ENCODE assay signal across 9 mouse cellular contexts in genomic region chr2:28909186-28909817, GRCm38 (mm10). TPM values are rescaled to one million over a fixed set of nuclear protein-coding genes. Genes with fewer than 3 reads are reported as not detected.
A peak's percentile ranks its signal among the peaks of the same experiment; 100 is the strongest.
DNase-seq lines count a peak whose midpoint lies in the region; ATAC-seq and TF ChIP-seq lines count a peak whose summit lies in the region.
"Had no signal": no experiment of that assay in that cellular context is flagged by ENCODE, and none has a peak within 500 bp of the region (broad histone marks: within the 10 kb centered on the region; RNA-seq: fewer than 3 reads in every experiment).

No protein-coding gene starts in this region.

- TF ChIP-seq EP300 in stomach, postnatal 0 days (optimal IDR thresholded peaks at IDR 0.05): no peak

- H3K9ac ChIP-seq in lung, embryonic 14.5 days: no peak overlapping the region
- no peak overlapping the region for H3K9ac ChIP-seq in limb, embryonic 13.5 days
- H3K9ac ChIP-seq in stomach, postnatal 0 days (ENCODE audit: low read length): no peak overlapping the region

- no peak for DNase-seq in gastrocnemius, adult 2 months
- DNase-seq in gastrocnemius, adult 18-20 months (ENCODE audit: low spot score): no peak
- DNase-seq in lung, embryonic 14.5 days: no peak
- no peak for DNase-seq in lung, postnatal 25 days (ENCODE audit: low spot score)
- DNase-seq in stomach, postnatal 0 days (ENCODE audit: low spot score): no peak
- DNase-seq in MN1 (ENCODE audit: low spot score): no peak
- DNase-seq in layer of hippocampus, adult 9-10 months (ENCODE audit: low spot score): no peak
- DNase-seq: B cell, adult 2 months had no signal

- no peaks in the 10 kb centered on the region for H3K9me3 ChIP-seq in lung, embryonic 14.5 days (ENCODE audit: low read depth, low read length)
- H3K9me3 ChIP-seq in limb, embryonic 13.5 days: no peaks in the 10 kb centered on the region
- no peaks in the 10 kb centered on the region for H3K9me3 ChIP-seq in stomach, postnatal 0 days (ENCODE audit: control insufficient read depth, low read length)

- no peak overlapping the region for H3K27ac ChIP-seq in gastrocnemius, adult 2 months
- H3K27ac ChIP-seq in lung, embryonic 14.5 days (ENCODE audit: low read depth): no peak overlapping the region
- no peak overlapping the region for H3K27ac ChIP-seq in limb, embryonic 13.5 days
- no peak overlapping the region for H3K27ac ChIP-seq in stomach, postnatal 0 days (replicated peaks)

- H3K4me3 ChIP-seq in gastrocnemius, adult 2 months: peak overlapping the region; percentile 68
- peak overlapping the region; percentile 10; the same call in 1 of the 2 replicates for H3K4me3 ChIP-seq in lung, embryonic 14.5 days (ENCODE audit: low read depth, low read length)
- H3K4me3 ChIP-seq in limb, embryonic 13.5 days: peak overlapping the region; percentile 10; the same call in 1 of the 2 replicates
- no peak overlapping the region for H3K4me3 ChIP-seq in stomach, postnatal 0 days (ENCODE audit: low read depth, low read length)

- H3K4me2 ChIP-seq in lung, embryonic 14.5 days: peak overlapping the region; percentile 4; the same call in 1 of the 2 replicates
- peak overlapping the region; percentile 44; the same call in 1 of the 2 replicates for H3K4me2 ChIP-seq in limb, embryonic 13.5 days (replicated peaks)
- H3K4me2 ChIP-seq in stomach, postnatal 0 days (replicated peaks; ENCODE audit: low read depth): no peak overlapping the region

- peaks cover 13% of the 10 kb centered on the region; the same call in 1 of the 2 replicates for H3K36me3 ChIP-seq in lung, embryonic 14.5 days (ENCODE audit: insufficient read depth)
- H3K36me3 ChIP-seq in limb, embryonic 13.5 days: peaks cover 19% of the 10 kb centered on the region
- 0 out of 2 replicates have a peak, but pooled peaks cover 3% of the 10 kb centered on the region for H3K36me3 ChIP-seq in stomach, postnatal 0 days (ENCODE audit: control insufficient read depth, insufficient read depth, low read length)

- peaks cover 77% of the 10 kb centered on the region for H3K27me3 ChIP-seq in lung, embryonic 14.5 days (ENCODE audit: insufficient read depth, low read length)
- H3K27me3 ChIP-seq in limb, embryonic 13.5 days: peaks cover 89% of the 10 kb centered on the region
- peaks cover 25% of the 10 kb centered on the region for H3K27me3 ChIP-seq in stomach, postnatal 0 days (ENCODE audit: control insufficient read depth, insufficient read depth, low read length)

- H3K4me1 ChIP-seq in lung, embryonic 14.5 days (ENCODE audit: insufficient read depth): no peaks in the 10 kb centered on the region
- H3K4me1 ChIP-seq in limb, embryonic 13.5 days: peaks cover 20% of the 10 kb centered on the region
- H3K4me1 ChIP-seq in stomach, postnatal 0 days (replicated peaks; ENCODE audit: control insufficient read depth, insufficient read depth): no peaks in the 10 kb centered on the region

- ATAC-seq in lung, embryonic 14.5 days (ENCODE audit: insufficient read depth): no peak
- ATAC-seq in limb, embryonic 13.5 days (ENCODE audit: low FRiP score, low read depth): no peak
- ATAC-seq in stomach, postnatal 0 days (ENCODE audit: low FRiP score, low TSS enrichment): peak; percentile 21; the same call in 1 of the 2 replicates

- 1% methylated on average over 41 of the region's 41 CpGs for WGBS in lung, embryonic 14.5 days
- 1% methylated on average over 38 of the region's 41 CpGs for WGBS in limb, embryonic 13.5 days
- 2% methylated on average over 40 of the region's 41 CpGs for WGBS in stomach, postnatal 0 days

- intact Hi-C loops in gastrocnemius, adult 2 months (cut with DNase I): no loop called here

- no peak for TF ChIP-seq CTCF in gastrocnemius, adult 2 months (IDR thresholded peaks at IDR 0.05)
- TF ChIP-seq CTCF in lung, embryonic 14.5 days (IDR thresholded peaks at IDR 0.05; ENCODE audit: low read depth): no peak
- no peak for TF ChIP-seq CTCF in stomach, postnatal 0 days (IDR thresholded peaks at IDR 0.05; ENCODE audit: low read depth)

RNA-seq across cellular contexts. Expression of gene Barhl1, which starts 7.2 kb away (rescaled TPM):
- not detected for total RNA-seq in gastrocnemius, adult 2 months (2021)
- not detected for total RNA-seq in gastrocnemius, adult 18-20 months (2021)
- polyA plus RNA-seq in lung, embryonic 14.5 days (2014; fragmentation: Nextera tagmentation; extraction: Ambion mirVana): not detected in 2 replicates
- 0.06 TPM in 1 of 2 replicates, not detected in the other for polyA plus RNA-seq in limb, embryonic 13.5 days (2015; fragmentation: Nextera tagmentation; extraction: Ambion mirVana)
- polyA plus RNA-seq in stomach, postnatal 0 days (2015; fragmentation: Nextera tagmentation; extraction: Ambion mirVana): not detected in 2 replicates
